Mouse (Mus musculus) stomach, embryonic 16.5 days (tissue): ENCODE measurements at regions not wholly inside any gene's neighbourhood (a gene's known extent, or its start where the extent isn't known, plus 50 kb on each side); places are given as distances from the start of the nearest gene placed in this dataset.

Experiments
- ATAC-seq: fragments of 200-750 bp; cut with Nextera tagmentation; 2 replicates; pipeline ENCODE4 v1.8.0; 2017; ENCODE audit warnings: moderate number of reproducible peaks, moderate TSS enrichment; ENCODE audit not compliant: insufficient read depth, low FRiP score
- H3K27ac ChIP-seq: fragments of 300-500 bp; sonication (generic); 2 replicates; pipeline ENCODE4 v1.5.1; 2014; ENCODE audit warnings: low read length
- H3K27me3 ChIP-seq: fragments of 300-500 bp; sonication (generic); 2 replicates; pipeline ENCODE4 v1.6.1; 2014; ENCODE audit warnings: low read length, control low read depth, mixed read lengths; ENCODE audit not compliant: control insufficient read depth, insufficient read depth
- H3K36me3 ChIP-seq: fragments of 300-500 bp; sonication (generic); 2 replicates; pipeline ENCODE4 v1.6.1; 2014; ENCODE audit warnings: low read length; ENCODE audit not compliant: control insufficient read depth, insufficient read depth
- H3K4me1 ChIP-seq: fragments of 300-500 bp; sonication (generic); 2 replicates; pipeline ENCODE4 v1.6.1; 2014; ENCODE audit warnings: low read length, control low read depth, mixed read lengths; ENCODE audit not compliant: control insufficient read depth, insufficient read depth
- H3K4me2 ChIP-seq: fragments of 300-500 bp; sonication (generic); 2 replicates; pipeline ENCODE4 v1.6.1; 2014; ENCODE audit warnings: low read depth, low read length, mixed read lengths
- H3K4me3 ChIP-seq: fragments of 300-500 bp; sonication (generic); replicated peaks from 2 replicates; pipeline ENCODE4 v1.5.1; 2014; ENCODE audit warnings: mild to moderate bottlenecking, low read length
- H3K9ac ChIP-seq: fragments of 300-500 bp; sonication (generic); 2 replicates; pipeline ENCODE4 v1.6.1; 2014; ENCODE audit warnings: low read length
- H3K9me3 ChIP-seq: fragments of 300-500 bp; sonication (generic); replicated peaks from 2 replicates; pipeline ENCODE4 v1.6.1; 2016; ENCODE audit warnings: low read length, control low read depth; ENCODE audit not compliant: control insufficient read depth
- WGBS: fragments of 180-500 bp; shearing (Covaris S2); extraction: QIAGEN DNeasy Blood & Tissue Kit; methylation state at CpG from one replicate; pipeline ENCODE4 v1.1.7; 2014; 5-methylcytosine and 5-hydroxymethylcytosine counted together

DNA sequence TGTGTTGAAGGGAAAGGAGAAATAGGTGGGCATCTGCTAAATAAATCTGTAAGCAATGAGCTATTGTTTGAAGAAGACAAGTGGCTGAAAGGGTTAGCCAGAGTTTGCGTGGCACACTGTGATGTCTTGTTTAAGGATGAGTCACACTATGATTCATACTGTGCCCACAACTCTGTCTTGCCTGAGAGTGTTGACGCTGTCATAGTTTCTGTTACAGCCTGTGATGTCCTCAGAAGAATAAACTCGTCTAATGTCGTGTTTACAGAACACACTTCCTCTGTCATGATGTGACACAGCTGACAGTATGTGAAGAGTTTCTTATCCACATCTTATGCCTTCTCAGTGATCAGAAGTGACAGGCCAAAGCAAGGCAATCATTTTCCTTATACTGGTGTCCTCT lies 274.5 kb upstream of the Tmem132c start:
- Histone ChIP-seq H3K4me1 (0 out of 2 replicates have a peak, but pooled peaks cover 5% of the 10 kb centered on the region), H3K36me3 (no peaks in the 10 kb centered on the region), H3K9me3 (0 out of 2 replicates have a peak, but pooled peaks cover 3% of the 10 kb centered on the region), H3K4me3 (no peak overlapping the region), H3K27ac (no peak overlapping the region), H3K9ac (no peak overlapping the region), H3K27me3 (no peaks in the 10 kb centered on the region), H3K4me2 (no peak overlapping the region)
- no peak for ATAC-seq
- WGBS: 50% methylated on average over 4 of the region's 4 CpGs

GRCm38 (mm10) chr5:126969373-126969772 lies 272.2 kb upstream of the Tmem132c start:
- no peak overlapping the region for H3K4me2 ChIP-seq
- no peaks in the 10 kb centered on the region for H3K27me3 ChIP-seq
- H3K4me3 ChIP-seq: no peak overlapping the region
- ATAC-seq: no peak
- H3K9ac ChIP-seq: no peak overlapping the region
- 64% methylated on average over 8 of the region's 8 CpGs for WGBS
- 0 out of 2 replicates have a peak, but pooled peaks cover 3% of the 10 kb centered on the region for H3K9me3 ChIP-seq
- H3K4me1 ChIP-seq: 0 out of 2 replicates have a peak, but pooled peaks cover 5% of the 10 kb centered on the region
- no peaks in the 10 kb centered on the region for H3K36me3 ChIP-seq
- H3K27ac ChIP-seq: no peak overlapping the region

DNA sequence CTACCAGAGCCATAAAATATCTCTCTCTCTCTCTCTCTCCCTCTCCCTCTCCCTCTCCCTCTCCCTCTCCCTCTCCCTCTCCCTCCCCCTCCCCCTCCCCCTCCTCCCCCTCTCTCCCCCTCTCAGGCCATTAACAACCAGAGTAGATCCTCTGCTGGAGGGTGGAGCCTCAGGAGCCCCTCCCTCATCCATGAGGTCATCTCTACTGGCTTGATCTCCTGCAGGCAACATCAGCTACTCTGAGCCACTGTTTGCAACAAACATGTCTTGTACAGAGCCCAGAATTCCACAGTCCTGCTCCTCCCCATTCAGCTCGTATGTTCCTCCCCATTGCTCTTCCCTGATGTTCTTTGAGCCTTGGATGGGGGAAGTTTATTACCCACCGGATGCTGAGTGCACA lies 270.3 kb upstream of the Tmem132c start:
- H3K27me3 ChIP-seq: no peaks in the 10 kb centered on the region
- H3K36me3 ChIP-seq: no peaks in the 10 kb centered on the region
- H3K4me3 ChIP-seq: no peak overlapping the region
- ATAC-seq: no peak
- WGBS: 30% methylated on average over 2 of the region's 2 CpGs
- no peaks in the 10 kb centered on the region for H3K9me3 ChIP-seq
- no peak overlapping the region; the same call in 1 of the 2 replicates for H3K27ac ChIP-seq
- H3K4me1 ChIP-seq: 0 out of 2 replicates have a peak, but pooled peaks cover 5% of the 10 kb centered on the region
- no peak overlapping the region for H3K4me2 ChIP-seq
- H3K9ac ChIP-seq: no peak overlapping the region

GRCm38 (mm10) chr5:126971981-126972380 lies 269.6 kb upstream of the Tmem132c start:
- H3K4me1 ChIP-seq: 0 out of 2 replicates have a peak, but pooled peaks cover 5% of the 10 kb centered on the region
- 35% methylated on average over 1 of the region's 1 CpGs for WGBS
- no peak; the same call in 1 of the 2 replicates for ATAC-seq

GRCm38 (mm10) chr5:126973425-126973824 lies 268.2 kb upstream of the Tmem132c start:
- no peak for ATAC-seq
- H3K27ac ChIP-seq: no peak overlapping the region
- H3K9me3 ChIP-seq: peaks cover 4% of the 10 kb centered on the region; the same call in 1 of the 2 replicates
- 53% methylated on average over 3 of the region's 3 CpGs for WGBS
- H3K4me2 ChIP-seq: no peak overlapping the region
- no peak overlapping the region for H3K9ac ChIP-seq
- H3K36me3 ChIP-seq: no peaks in the 10 kb centered on the region
- no peaks in the 10 kb centered on the region for H3K27me3 ChIP-seq
- 0 out of 2 replicates have a peak, but pooled peaks cover 5% of the 10 kb centered on the region for H3K4me1 ChIP-seq
- H3K4me3 ChIP-seq: no peak overlapping the region

More at GRCm38 (mm10) chr5:126971981-126972380, 269.6 kb upstream of the Tmem132c start:
- Histone ChIP-seq H3K4me3 (no peak overlapping the region), H3K27me3 (no peaks in the 10 kb centered on the region), H3K36me3 (no peaks in the 10 kb centered on the region), H3K4me2 (no peak overlapping the region), H3K9ac (no peak overlapping the region), H3K27ac (no peak overlapping the region), H3K9me3 (no peaks in the 10 kb centered on the region)

DNA sequence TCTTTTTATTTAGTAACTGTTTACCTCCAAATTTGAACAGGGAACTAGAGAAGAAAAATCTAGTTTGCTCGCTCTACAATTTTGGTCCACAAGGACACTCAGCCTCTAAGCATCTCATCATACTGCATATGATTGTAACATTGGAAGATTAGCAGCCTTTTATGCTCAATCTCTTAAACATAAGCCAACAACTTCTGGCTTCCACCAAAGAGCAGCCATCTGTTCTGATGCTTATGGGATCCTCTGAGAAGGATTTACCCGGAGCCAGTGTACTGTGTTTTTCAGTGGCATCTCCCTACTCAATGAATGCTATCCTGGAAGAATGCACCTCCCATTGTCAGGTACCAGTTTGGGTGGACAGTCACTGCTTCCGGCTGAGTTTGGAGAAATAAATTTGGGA lies 267.0 kb upstream of the Tmem132c start:
- Histone ChIP-seq H3K4me1 (0 out of 2 replicates have a peak, but pooled peaks cover 5% of the 10 kb centered on the region), H3K4me2 (no peak overlapping the region), H3K27me3 (no peaks in the 10 kb centered on the region), H3K27ac (no peak overlapping the region), H3K4me3 (no peak overlapping the region), H3K36me3 (no peaks in the 10 kb centered on the region), H3K9ac (no peak overlapping the region), H3K9me3 (peaks cover 4% of the 10 kb centered on the region; the same call in 1 of the 2 replicates)
- ATAC-seq: no peak
- WGBS: 83% methylated on average over 3 of the region's 3 CpGs

GRCm38 (mm10) chr5:126995577-126995976 lies 246.0 kb upstream of the Tmem132c start:
- ATAC-seq: no peak
- Histone ChIP-seq H3K4me3 (no peak overlapping the region), H3K4me1 (no peaks in the 10 kb centered on the region), H3K9me3 (no peaks in the 10 kb centered on the region), H3K4me2 (no peak overlapping the region), H3K9ac (no peak overlapping the region), H3K36me3 (no peaks in the 10 kb centered on the region), H3K27me3 (no peaks in the 10 kb centered on the region), H3K27ac (no peak overlapping the region)
- 55% methylated on average over 6 of the region's 6 CpGs for WGBS

DNA sequence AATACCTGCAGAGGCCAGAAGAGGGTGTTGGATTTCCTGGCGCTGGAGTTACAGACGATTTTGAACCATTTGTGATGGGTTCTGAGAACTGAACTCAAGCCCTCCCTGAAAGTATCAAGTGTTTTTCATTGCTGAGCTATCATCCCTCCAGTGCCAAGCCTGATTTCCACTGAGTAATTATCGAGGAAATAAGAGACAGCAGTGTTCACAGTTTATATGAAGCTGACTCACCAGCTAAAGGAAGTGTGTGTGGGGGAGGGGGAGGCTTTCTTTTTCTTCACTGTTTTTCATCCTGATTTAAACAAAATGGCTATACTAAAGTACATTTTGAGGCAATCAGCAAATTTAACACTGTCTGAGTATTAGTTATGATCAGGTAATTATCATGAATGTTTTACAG lies 227.4 kb upstream of the Tmem132c start:
- no peaks in the 10 kb centered on the region for H3K9me3 ChIP-seq
- H3K36me3 ChIP-seq: no peaks in the 10 kb centered on the region
- no peak for ATAC-seq
- no peaks in the 10 kb centered on the region for H3K27me3 ChIP-seq
- H3K4me2 ChIP-seq: no peak overlapping the region
- peaks cover 3% of the 10 kb centered on the region; the same call in 1 of the 2 replicates for H3K4me1 ChIP-seq
- H3K27ac ChIP-seq: no peak overlapping the region
- no peak overlapping the region for H3K4me3 ChIP-seq
- H3K9ac ChIP-seq: no peak overlapping the region
- WGBS: 68% methylated on average over 3 of the region's 3 CpGs

- H3K27me3 ChIP-seq: no peaks in the 10 kb centered on the region
- no peak overlapping the region for H3K27ac ChIP-seq
- peaks cover 3% of the 10 kb centered on the region; the same call in 1 of the 2 replicates for H3K4me1 ChIP-seq
- H3K4me3 ChIP-seq: no peak overlapping the region
- H3K9ac ChIP-seq: no peak overlapping the region
- no peaks in the 10 kb centered on the region for H3K36me3 ChIP-seq
- H3K9me3 ChIP-seq: no peaks in the 10 kb centered on the region
- 39% methylated on average over 4 of the region's 4 CpGs for WGBS
- no peak overlapping the region for H3K4me2 ChIP-seq
- peak; percentile 69 for ATAC-seq
These were observed 225.0 kb upstream of the Tmem132c start for GRCm38 (mm10) chr5:127016467-127017060.
